Mouse (Mus musculus) WW6 (cell line): ENCODE results near the gene Tvp23b.

Source experiments
- DNase-seq: peaks from one replicate; pipeline ENCODE4 v3.0.0-alpha.2; 2013; ENCODE audit warnings: low read depth, low spot score

Gene Tvp23b

DNA sequence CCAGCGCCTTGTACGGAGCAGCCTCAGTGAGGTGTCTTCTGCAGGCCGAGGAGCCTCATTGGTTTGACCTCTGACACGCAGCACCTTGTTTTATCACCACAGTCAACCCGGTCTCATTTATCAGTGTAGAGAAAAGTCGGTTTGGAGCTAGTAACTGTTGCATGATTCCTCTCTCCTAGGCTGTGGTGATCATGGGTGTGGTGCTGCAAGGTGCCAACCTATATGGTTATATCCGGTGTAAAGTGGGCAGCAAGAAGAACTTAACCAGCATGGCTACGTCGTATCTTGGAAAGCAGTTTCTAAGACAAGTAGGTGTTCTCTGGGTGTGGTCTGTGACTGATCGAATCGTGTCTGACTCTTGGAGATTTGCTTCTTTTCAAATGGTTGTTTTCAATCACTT, 12.5 kb downstream of the Tvp23b start:
- no peak for DNase-seq

- peak; percentile 54 for DNase-seq
These were observed 22.6 kb downstream of the Tvp23b start for GRCm38 (mm10) chr11:62901699-62902323.

DNA sequence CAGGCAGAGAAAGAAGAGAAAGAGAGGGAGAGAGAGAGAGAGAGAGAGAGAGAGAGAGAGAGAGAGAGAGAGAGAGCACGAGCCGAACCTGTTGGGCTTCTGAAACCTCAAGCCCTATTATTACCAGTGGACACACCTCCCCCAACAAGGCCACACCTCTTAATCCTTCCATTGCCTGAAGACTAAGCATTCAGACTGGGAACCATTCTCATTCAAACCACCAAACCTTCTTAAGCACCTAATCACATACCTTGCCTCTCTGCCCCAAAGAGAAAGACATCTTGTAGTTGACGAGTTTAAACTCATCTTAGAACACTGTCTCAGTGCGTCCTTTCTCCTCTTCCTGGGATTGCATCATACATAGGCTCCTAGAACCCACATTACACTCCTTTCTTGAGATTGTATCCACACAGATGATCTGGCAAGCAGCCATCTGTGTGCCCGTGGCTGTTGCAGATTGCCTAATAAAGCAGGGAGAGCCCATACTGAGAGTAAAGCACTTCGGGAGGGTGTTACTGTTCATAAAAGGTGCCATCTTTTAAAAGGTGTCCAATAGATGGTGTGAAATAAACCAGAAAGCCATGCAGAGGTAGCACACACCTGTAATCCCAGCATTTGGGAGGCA, 24.7 kb downstream of the Tvp23b start:
- no peak for DNase-seq

DNA sequence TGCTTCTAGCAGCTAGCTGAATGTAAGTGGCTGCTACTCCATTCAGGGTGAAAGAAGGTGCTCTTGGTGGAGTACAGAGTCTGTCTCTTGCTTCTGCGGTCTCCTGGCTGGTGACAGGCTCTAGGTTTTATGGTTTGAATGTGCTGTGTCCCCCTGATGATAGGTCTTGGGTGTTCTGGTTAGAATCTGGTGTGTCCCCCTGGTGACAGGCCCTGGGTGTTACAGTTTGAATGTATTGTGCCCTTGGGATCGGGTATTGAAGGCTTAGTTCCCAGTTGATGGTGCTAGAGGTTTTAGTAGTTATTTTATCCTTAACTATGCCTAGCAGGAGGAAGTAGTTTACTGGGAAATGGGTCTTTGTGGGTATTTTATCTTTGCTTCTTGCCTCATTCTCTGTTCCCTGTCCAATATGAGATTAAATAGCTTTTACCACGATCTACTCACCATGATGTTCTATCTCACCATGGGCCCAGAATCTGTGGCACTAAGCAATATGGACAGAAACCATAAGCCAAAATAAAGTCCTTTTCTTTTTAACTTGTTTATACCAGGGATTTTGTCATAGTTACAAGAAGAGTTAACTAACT, 30.6 kb downstream of the Tvp23b start:
- DNase-seq, result no peak

DNA sequence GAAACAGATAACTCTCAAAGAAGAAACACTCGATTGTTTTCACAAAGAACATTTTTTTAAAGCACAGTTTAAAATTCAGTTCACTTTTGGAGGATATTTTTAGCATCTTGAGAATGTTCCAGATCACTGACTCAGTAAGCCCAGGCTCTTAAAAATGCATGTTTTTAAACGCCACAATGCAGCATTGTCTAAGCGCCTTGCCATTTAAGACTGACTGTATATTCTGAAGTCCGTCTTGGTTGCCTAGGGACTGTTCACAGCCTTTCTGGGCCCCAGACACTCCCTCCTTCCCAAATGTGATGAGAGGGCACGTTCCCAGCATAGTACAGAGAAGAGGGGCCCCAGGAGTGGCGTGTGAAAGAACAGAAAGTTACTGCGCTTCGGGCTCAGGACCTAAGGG, 32.1 kb downstream of the Tvp23b start:
- no peak for DNase-seq

DNA sequence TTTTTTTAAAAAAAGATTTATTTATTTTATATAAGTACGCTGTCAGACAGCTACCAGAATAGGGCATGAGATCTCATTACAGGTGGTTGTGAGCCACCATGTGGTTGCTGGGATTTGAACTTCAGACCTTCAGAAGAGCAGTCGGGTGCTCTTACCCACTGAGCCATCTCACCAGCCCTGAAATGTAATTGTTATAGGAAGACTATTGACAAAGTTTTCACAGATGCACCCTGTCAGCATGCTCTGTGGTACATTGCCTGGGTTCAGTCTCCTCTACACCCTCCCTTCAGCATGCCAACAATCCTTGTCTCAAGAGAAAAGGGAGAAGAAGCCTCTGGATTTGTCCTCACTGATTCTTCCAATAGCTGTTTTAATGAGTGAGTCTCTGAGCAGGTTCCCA, 33.9 kb downstream of the Tvp23b start:
- DNase-seq, result no peak

DNA sequence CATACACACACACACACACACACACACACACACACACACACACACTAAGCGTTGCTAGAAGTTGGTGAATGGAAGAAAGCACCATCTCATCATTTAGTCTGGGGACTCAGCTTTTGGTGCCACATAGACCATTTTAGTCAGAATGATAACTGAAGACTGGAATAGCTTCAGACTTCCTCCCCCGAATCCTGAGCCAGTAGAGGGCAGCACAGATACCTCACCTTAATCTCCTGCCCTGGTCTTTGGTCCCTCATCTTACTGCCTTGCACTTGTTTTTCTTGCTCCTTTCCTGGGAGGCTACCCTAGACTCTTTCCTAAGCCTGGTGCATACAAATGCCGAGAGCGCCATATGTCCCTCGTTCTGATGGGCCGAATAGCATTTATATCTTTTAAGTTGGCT, 35.3 kb downstream of the Tvp23b start:
- DNase-seq, result no peak

DNA sequence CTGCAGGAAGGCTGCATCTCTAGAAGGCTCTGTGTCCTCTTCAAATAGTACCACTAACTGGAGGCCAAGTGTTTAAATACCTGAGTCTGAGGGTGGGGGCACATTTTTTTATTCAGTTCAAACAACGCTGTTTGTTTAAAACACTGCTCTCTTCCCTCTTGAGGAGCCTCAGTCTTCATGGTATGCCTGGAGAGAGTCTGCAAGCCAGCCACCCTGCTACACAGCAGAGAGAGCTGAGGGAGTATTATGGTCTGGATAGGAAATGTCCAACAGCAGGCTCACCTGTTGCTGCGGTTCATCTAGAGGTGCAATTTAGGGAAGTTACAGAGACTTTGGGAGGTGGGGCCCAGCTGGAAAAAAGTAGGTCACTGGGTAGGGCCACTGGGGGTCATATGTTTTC, 36.2 kb downstream of the Tvp23b start:
- DNase-seq, result no peak

GRCm38 (mm10) chr11:62916765-62917164, 37.5 kb downstream of the Tvp23b start:
- DNase-seq, result no peak

GRCm38 (mm10) chr11:62919946-62920742, 40.9 kb downstream of the Tvp23b start:
- DNase-seq, result no peak

GRCm38 (mm10) chr11:62920743-62921050, 41.4 kb downstream of the Tvp23b start:
- DNase-seq, result no peak

GRCm38 (mm10) chr11:62921052-62921977, 42.1 kb downstream of the Tvp23b start:
- DNase-seq, result peak; percentile 87

- no peak for DNase-seq
These were observed 45.0 kb downstream of the Tvp23b start for GRCm38 (mm10) chr11:62924091-62924761.

DNA sequence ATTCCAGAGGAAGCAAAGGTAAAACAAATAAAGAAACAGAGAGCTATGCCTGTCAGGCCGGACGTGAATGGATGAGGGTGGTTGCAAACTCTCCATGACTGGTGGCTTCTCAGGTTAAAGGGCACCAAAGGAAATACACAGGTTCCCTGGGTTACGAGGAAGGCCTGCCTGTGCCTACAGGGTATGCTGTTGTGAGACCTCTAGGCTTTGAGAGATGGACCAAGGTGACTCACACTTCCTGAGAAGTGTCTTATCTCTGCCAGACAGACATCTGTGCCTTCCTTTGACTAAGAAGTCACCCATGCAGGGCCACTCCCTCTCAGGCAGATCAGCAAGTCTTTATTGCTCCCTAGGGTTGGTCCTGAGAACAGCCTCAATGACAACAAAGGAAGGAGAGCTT, 50.5 kb downstream of the Tvp23b start:
- no peak for DNase-seq

GRCm38 (mm10) chr11:62930574-62930973, 51.3 kb downstream of the Tvp23b start:
- DNase-seq, result no peak

DNA sequence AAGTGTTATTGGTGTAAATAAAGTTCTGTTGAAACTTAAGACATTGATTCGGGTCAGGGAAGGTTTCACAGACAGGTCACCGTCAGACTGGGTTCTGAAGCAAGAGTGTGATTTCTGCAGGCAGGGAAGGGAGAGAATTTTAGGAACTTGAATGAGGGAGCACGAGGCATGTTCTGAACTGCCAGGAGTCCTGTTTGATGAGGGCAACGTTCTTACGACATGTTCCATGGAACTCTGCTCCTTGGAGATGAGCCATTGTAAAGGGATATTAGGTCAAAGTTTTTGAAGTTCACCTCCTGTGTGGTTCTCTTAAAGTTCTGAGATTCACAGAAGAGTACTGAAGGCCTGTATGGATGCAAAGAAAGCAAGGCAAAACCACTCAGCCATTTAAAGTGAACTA, 51.9 kb downstream of the Tvp23b start:
- DNase-seq, result no peak

DNA sequence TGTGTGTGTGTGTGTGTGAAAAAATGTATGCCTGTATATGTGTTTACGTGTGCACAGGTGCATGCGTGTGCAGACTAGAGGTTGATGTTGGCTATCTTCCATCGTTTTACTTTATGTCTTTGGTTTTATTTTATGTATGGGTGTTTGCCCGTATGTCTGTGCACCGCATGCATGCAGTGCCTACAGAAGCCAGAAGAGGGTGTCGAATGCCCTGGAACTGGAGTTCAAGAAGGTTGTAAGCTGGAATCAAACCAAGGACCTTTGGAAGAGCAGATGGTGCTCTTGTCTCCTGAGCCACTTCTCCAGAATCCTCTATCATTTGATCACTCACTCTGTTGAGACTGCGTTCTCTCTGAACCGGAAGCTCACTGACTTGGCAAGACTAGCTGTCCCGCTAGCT, 53.8 kb downstream of the Tvp23b start:
- no peak for DNase-seq

DNA sequence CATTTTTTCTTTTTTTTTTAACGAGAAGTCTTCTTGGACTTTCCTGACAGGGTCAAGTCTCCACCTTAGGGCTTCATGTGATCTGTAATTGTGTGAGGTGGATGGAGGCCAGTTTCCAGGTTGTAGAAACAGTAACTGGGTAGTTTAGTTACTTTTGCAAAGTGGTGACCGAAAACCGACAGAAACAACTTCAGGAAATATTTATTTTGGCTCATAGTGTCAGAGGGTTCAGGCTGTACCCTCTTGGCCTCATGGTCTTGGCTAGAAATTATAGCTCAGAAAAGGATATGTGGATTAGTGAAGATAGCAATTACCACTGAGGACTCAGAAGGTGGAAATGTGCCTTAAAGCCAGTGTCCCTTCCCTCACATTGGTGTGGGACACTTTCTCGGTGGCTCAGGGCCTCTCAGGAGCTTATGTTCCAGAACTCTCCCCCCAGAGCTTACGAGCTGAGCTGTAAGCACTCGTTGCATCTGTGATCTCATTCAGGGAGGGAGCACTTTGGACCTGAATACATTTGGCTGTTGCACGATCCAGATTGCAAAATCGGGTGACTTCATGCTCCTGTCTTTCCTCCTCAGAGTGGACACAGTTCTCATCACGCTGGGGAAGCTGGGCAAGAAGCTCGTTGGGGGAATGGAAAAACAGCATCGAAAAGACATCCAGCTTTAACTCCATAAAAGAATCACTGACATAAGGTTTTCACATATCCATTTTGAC, 55.7 kb downstream of the Tvp23b start:
- no peak for DNase-seq

DNA sequence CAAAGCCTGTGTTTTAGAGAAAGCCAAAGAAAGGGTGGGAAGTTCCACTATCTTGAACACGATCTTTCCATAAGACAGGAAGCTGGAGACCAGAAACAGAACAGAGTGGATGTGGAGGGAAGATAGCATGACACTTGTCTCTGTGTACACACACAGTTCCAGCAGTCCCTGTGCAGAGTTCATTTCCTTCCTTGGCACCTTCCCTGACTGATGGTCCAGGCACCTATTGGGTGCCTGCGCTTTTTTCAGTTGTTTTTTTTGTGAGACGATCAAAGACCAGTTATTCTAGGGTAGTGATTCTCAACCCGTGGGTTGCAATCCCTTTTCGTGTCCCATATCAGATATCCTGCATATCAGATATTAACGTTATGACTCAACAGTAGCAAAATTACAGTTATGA, 58.7 kb downstream of the Tvp23b start:
- DNase-seq, result no peak

- no peak for DNase-seq
These were observed 59.7 kb downstream of the Tvp23b start for GRCm38 (mm10) chr11:62938921-62939320.
